Mouse (Mus musculus) central nervous system, embryonic 14 days (tissue): ENCODE data around the gene Prkd2. TPM values are rescaled to one million over a fixed set of nuclear protein-coding genes. Genes with fewer than 3 reads are reported as not detected.

ENCODE experiments used
- polyA plus RNA-seq: library from polyadenylated mRNA; depleted of rRNA; stranded (reverse); fragments of >200 nt; gene quantifications from 2 replicates; pipeline ENCODE4 v1.2.3, GENCODE M21; 2012; rRNA removed

Prkd2 gene
- polyA plus RNA-seq = 13.3 and 16.4 TPM in 2 replicates

DNA sequence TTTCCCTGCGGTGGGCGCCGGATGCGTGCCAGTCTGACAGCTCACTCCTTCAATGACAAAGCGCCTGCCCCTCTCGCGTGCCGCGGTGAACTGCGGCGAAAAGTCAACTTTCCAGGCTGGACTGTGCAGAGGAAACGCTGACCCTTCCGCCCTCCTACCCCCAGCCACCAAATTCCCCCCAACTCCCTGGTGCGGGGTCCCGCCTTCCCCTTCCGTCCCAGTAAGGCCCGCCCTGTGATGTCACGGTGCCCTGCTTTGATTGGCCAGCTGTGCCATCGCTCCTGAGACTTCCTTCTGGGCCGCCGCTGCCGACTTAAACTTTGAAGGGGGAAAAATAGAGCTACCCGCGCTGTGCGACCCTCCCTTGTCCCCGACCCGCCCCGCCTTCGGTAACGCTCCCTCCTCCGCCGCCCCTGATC, at the start of gene Prkd2:
TSS of gene Prkd2 (plus strand) at position 258 of the 419 bp plus-strand sequence.

DNA sequence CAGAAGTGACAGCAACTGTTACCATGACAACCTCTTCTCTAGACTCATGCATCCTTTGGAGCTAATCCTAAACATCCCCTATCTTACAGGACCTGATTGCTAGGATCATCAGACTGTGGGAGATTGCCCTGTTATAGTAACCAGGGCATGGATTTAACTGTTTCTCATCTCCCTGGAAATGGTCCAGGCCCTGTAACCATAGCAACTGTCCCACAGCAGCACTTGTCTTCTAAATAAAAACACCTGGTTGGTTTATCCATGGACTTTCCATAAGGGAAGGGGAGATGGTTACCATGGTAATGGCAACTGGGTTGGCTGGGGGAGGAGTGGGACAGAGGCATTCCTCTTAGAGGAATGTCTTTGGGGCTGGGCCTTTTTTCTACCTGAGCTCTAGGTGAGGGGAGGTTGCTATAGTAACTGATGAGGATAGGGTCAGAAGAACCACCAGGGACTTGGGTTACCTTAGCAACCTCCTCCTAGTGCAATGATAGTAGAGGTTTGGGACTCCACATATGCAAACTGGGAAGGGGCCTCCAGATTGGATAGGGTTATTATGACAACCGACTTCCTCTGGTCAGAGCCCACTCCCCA, 27.3 kb upstream of the Prkd2 start, which contains the start of gene Strn4:
TSS of gene Strn4 (plus strand) at position 539 of the 591 bp plus-strand sequence.

DNA sequence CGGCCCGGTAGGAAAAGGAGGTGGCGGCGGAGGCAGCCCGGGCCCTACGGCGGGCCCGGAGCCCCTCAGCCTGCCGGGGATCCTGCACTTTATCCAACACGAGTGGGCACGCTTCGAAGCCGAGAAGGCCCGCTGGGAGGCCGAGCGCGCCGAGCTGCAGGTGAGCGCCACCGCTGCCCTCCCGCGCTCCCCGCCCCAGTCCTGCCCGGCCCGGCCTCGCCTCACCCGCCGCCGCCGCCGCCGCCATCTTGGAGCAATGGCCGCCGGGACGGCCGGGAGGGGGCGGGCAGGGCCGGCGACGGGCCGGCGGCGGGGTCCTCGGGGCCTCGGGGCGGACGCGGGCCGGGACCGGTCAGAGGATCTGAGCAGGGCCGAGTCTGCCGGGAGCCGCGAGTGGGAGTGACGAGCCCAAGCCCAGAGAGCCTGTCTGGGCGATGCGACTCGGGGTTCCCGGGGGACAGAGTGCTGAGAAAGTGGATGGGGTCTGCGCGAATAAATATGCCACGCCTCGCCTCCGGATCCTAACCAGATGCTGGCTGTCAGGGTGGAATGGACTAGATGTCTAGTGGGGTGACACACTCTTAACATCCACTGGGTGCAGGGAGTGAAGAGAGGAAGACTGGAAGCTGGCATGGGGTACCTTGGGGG, 26.1 kb upstream of the Prkd2 start, which contains the start of gene Fkrp:
TSS of gene Fkrp (minus strand) at position 258 of the 648 bp plus-strand sequence.

DNA sequence AGATGAGACGGTGACA, 32.4 kb downstream of the Prkd2 start, which contains the start of gene Dact3:
TSS of gene Dact3 (plus strand) at position 8 of the 16 bp plus-strand sequence.

DNA sequence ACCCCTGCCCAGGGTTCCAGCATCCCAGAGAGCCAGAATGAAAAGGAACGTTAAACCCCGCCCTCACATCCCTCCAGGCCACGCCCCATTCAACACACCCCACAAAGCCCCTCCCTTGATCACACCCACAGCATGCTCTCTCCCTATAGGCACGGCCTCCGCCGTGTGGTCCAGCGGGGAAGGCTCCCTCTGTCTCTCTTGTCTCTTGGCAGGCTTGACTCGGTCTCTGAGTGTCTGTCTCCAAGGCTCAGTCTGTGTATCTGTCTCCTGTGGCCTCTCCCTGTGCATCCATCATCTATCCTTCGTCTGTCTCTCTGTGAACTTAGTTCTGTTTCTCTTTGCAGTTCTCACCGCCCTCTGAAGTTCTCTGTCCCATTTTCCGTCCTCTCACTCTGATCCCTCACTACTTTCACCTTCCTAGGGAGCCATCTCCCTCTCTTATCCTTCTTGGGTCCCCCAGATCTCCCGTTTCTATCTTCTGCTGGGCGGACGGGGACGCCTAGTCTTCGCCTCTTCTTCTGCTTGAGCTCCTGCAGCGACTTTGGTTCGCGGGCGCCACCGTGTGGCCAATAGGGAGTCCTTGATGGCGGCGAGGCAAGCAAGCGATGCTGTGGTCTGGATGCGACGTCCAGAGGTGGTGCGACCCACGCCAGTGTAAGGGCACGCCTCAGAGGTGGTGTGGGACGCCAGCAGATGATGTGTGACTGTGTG, 49.1 kb downstream of the Prkd2 start, which contains the start of gene Gng8:
TSS of gene Gng8 (plus strand) at position 146 of the 711 bp plus-strand sequence.

DNA sequence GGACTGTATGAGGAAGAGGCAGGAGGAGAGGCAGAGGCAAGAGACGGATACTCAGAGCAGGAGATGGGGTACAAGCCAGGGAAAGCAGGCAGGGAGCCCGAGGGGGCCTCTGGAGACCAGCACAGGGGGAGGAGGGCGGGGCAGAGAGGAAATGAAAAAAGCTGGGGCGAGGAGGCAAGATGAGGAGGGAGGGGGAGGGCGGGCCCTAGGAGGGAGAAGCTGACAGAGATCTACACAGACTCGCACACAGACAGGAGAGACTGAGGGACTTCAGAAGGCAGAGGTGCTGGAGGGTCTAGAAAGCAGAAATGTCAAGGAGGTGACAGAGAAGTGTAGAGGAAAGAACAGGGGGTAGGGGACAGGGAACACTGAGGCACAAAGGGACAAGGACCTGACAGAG, 63.6 kb downstream of the Prkd2 start, which contains the start of gene Ptgir:
TSS of gene Ptgir (plus strand) at position 210 of the 400 bp plus-strand sequence.

Other genes starting within 250 kb of the Prkd2 start
- gene Arhgap35, start 227.9 kb upstream of the Prkd2 start, polyA plus RNA-seq = 42.4 and 46.2 TPM in 2 replicates
- gene Ceacam15, start 167.2 kb upstream of the Prkd2 start, polyA plus RNA-seq = not detected in 2 replicates
- gene Ceacam9, start 121.0 kb upstream of the Prkd2 start, polyA plus RNA-seq = not detected in 2 replicates
- 389 and 393 TPM in 2 replicates for gene Ap2s1, start 104.5 kb upstream of the Prkd2 start, polyA plus RNA-seq
- gene Slc1a5, start 61.6 kb upstream of the Prkd2 start, polyA plus RNA-seq = 28.1 and 32.5 TPM in 2 replicates
- 249 and 272 TPM in 2 replicates for gene Strn4, start 27.0 kb upstream of the Prkd2 start, polyA plus RNA-seq
- 38.0 and 40.7 TPM in 2 replicates for gene Fkrp, start 26.2 kb upstream of the Prkd2 start, polyA plus RNA-seq
- gene Dact3, start 32.4 kb downstream of the Prkd2 start, polyA plus RNA-seq = 34.5 and 44.4 TPM in 2 replicates
- gene Gng8, start 48.9 kb downstream of the Prkd2 start, polyA plus RNA-seq = 14.1 and 22.2 TPM in 2 replicates
- gene Ptgir, start 63.6 kb downstream of the Prkd2 start, polyA plus RNA-seq = 0.52 and 1.1 TPM in 2 replicates
- 537 and 560 TPM in 2 replicates for gene Calm3, start 81.2 kb downstream of the Prkd2 start, polyA plus RNA-seq
- gene Pnmal2, start 101.8 kb downstream of the Prkd2 start, polyA plus RNA-seq = 53.0 and 56.7 TPM in 2 replicates
- gene Pnmal1, start 116.8 kb downstream of the Prkd2 start, polyA plus RNA-seq = 23.7 and 27.1 TPM in 2 replicates
- gene Gm42372, start 140.2 kb downstream of the Prkd2 start, polyA plus RNA-seq = 7.9 and 10.3 TPM in 2 replicates
- gene Ccdc8, start 149.8 kb downstream of the Prkd2 start, polyA plus RNA-seq = 7.7 and 13.6 TPM in 2 replicates
- gene Ppp5c, start 185.0 kb downstream of the Prkd2 start, polyA plus RNA-seq = 158 and 178 TPM in 2 replicates
- 5.1 and 8.6 TPM in 2 replicates for gene Hif3a, start 219.5 kb downstream of the Prkd2 start, polyA plus RNA-seq
- gene Psg16, start 231.1 kb downstream of the Prkd2 start, polyA plus RNA-seq = 1.6 and 1.7 TPM in 2 replicates